Comparison of ENCODE assay signal across 8 mouse cellular contexts in genomic region chr7:141060426-141061242, GRCm38 (mm10). TPM values are rescaled to one million over a fixed set of nuclear protein-coding genes. Genes with fewer than 3 reads are reported as not detected.
DNase-seq lines count a peak whose midpoint lies in the region; ATAC-seq lines count a peak whose summit lies in the region.

Gene B4galnt4 (plus strand): TSS chr7:141061104.

- H3K9me3 ChIP-seq in hindbrain, embryonic 11.5 days (ENCODE audit: control insufficient read depth, low read length), result no peaks in the 10 kb centered on the region
- no peaks in the 10 kb centered on the region for H3K9me3 ChIP-seq in lung, embryonic 15.5 days

- peak; percentile 28 for DNase-seq in T-cell, adult 2 months (ENCODE audit: low spot score)
- DNase-seq in cerebellum, adult 9-10 months, result peak; percentile 94
- DNase-seq in hindbrain, embryonic 11.5 days (ENCODE audit: low spot score), result peak; percentile 90
- peak; percentile 89 to 94 for DNase-seq in layer of hippocampus, postnatal 14 days (ENCODE audit: low spot score in 2 of 2)
- DNase-seq in ovary, postnatal 36 days (ENCODE audit: low spot score), result peak; percentile 69
- no peak for DNase-seq in adipocyte (ENCODE audit: low spot score)

- peak within 1 kb of the TSS; percentile 73 for H3K4me2 ChIP-seq in hindbrain, embryonic 11.5 days (replicated peaks; ENCODE audit: low read depth, low read length)
- peak within 1 kb of the TSS; percentile 96 for H3K4me2 ChIP-seq in lung, embryonic 15.5 days

- H3K27me3 ChIP-seq in hindbrain, embryonic 11.5 days (ENCODE audit: control insufficient read depth, insufficient read depth, low read length), result no peaks in the 10 kb centered on the region
- peaks cover 21% of the 10 kb centered on the region for H3K27me3 ChIP-seq in lung, embryonic 15.5 days

- peak within 1 kb of the TSS; percentile 98 for H3K9ac ChIP-seq in hindbrain, embryonic 11.5 days (ENCODE audit: low read depth, low read length)
- peak within 1 kb of the TSS; percentile 51 for H3K9ac ChIP-seq in lung, embryonic 15.5 days

- 0 out of 2 replicates have a peak, but pooled peaks cover 10% of the 10 kb centered on the region for H3K4me1 ChIP-seq in hindbrain, embryonic 11.5 days (replicated peaks; ENCODE audit: control insufficient read depth, insufficient read depth, low read length)
- H3K4me1 ChIP-seq in lung, embryonic 15.5 days, result peaks cover 17% of the 10 kb centered on the region; the same call in 1 of the 2 replicates

- peak within 1 kb of the TSS; percentile 88 for H3K4me3 ChIP-seq in hindbrain, embryonic 11.5 days (ENCODE audit: low read depth, low read length)
- peak within 1 kb of the TSS; percentile 60 for H3K4me3 ChIP-seq in lung, embryonic 15.5 days

- WGBS in hindbrain, embryonic 11.5 days, result under 1% methylated on average over 62 of the region's 72 CpGs
- 1% methylated on average over 69 of the region's 72 CpGs for WGBS in lung, embryonic 15.5 days

- peak; percentile 86 for ATAC-seq in frontal cortex, adult (ENCODE audit: low TSS enrichment)
- ATAC-seq in hindbrain, embryonic 11.5 days (ENCODE audit: low FRiP score), result peak; percentile 98
- ATAC-seq in lung, embryonic 15.5 days (ENCODE audit: borderline replicate concordance, extremely low read depth, low FRiP score, low TSS enrichment), result peak; percentile 89

- peak within 1 kb of the TSS; percentile 79 for H3K27ac ChIP-seq in hindbrain, embryonic 11.5 days (ENCODE audit: low read depth, low read length)
- no peak within 1 kb of the TSS for H3K27ac ChIP-seq in lung, embryonic 15.5 days

- H3K36me3 ChIP-seq in hindbrain, embryonic 11.5 days (ENCODE audit: control insufficient read depth, insufficient read depth, low read length), result peaks cover 11% of the 10 kb centered on the region
- H3K36me3 ChIP-seq in lung, embryonic 15.5 days, result peaks cover 3% of the 10 kb centered on the region; the same call in 1 of the 2 replicates

RNA-seq across cellular contexts. Expression of gene B4galnt4, which starts in this region (rescaled TPM):
- 15.1 and 18.1 TPM in 2 replicates for polyA plus RNA-seq in hindbrain, embryonic 11.5 days (2014; fragmentation: Nextera tagmentation; extraction: Ambion mirVana)
- total RNA-seq in layer of hippocampus, postnatal 14 days (2021), result 10 to 100 TPM; 90.0 to 97.9 TPM
- polyA plus RNA-seq in lung, embryonic 15.5 days (2015; fragmentation: Nextera tagmentation; extraction: Ambion mirVana), result 5.3 and 5.8 TPM in 2 replicates
